Mouse (Mus musculus) heart, adult 2 months (tissue): ENCODE measurements around the gene Cnn2.

Experiments used
- CTCF ChIP-seq: fragments of 200-600 bp; IDR thresholded peaks from 2 replicates; pipeline ENCODE4 v1.8.1; 2022; ENCODE audit warnings: antibody characterized with exemption, mild to moderate bottlenecking, moderate library complexity
- POLR2A ChIP-seq: fragments of 200-500 bp; IDR thresholded peaks from 2 replicates; pipeline ENCODE4 v1.6.1; 2011; ENCODE audit warnings: mild to moderate bottlenecking, low read depth, low read length, control low read depth; ENCODE audit not compliant: insufficient read depth

GRCm38 (mm10) chr10:79949873-79950272 is 38.5 kb upstream of the Cnn2 start:
- TF ChIP-seq CTCF = no peak
- TF ChIP-seq POLR2A = no peak
